Mouse (Mus musculus) gastrocnemius, postnatal 36 days (tissue): Measurements from ENCODE around the gene Tmem256. TPM values are rescaled to one million over a fixed set of nuclear protein-coding genes. Genes with fewer than 3 reads are reported as not detected.
"Not testable (repeated sequence)": the region's sequence is repeated elsewhere in the genome, so short reads cannot be mapped to it uniquely, and the experiment has no call there.

ENCODE experiments used
- DNase-seq, 2 experiments: peaks; one replicate each; pipeline ENCODE4 v3.0.0; 2022
- intact Hi-C: fragments of 180-260 bp; cut with DNase I; formaldehyde crosslinking; loops from one replicate; pipeline ENCODE4 v1.15.1; 2025
- total RNA-seq, 2 experiments: library from RNA; stranded (reverse); gene quantifications; 2 replicates each; pipeline ENCODE4 v1.2.3; 2021

The Tmem256 gene
- total RNA-seq, 2 experiments from 2014 or later: 104 to 140 TPM

DNA sequence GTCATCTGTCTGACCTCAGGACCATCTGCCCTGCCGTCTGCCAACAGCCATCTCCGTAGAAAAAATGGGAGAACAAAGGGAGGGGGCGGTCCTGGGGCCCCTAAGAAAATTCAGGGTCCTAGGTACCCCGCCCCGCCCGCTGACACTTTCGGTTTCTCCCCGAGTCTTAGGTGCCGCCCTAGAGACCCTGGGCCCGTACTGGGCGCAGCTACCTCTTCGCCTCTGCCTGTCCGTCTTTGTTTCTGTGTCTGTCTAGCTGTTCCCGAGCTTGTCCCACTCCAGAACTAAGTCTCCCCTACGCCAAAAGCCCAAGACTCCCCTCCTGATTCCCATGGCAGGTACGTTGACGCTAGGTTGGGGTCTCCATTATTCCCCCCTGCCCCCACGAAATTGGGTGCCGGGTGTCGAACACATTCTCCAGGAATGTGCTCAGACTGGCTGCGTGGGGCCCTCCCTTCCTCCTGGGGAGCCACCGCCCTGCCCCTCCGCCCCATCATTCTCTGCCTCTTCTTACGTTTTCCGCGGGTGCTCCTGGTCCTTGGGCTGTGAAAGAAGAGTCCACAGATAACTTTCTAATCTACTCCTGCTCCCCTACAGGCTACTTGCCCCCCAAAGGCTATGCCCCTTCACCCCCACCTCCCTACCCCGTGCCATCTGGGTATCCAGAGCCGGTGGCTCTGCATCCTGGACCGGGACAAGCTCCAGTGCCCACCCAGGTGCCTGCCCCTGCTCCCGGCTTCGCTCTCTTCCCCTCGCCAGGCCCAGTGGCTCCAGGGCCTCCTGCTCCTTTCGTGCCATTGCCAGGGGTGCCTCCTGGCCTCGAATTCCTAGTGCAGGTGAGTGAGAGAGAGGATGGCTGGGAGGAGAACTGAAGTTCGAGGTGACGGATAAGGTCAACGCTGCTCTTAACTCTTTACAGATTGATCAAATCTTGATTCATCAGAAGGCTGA lies 8.7 kb downstream of the Tmem256 start:
- DNase-seq: no peak
- intact Hi-C loops: no loop called here

DNA sequence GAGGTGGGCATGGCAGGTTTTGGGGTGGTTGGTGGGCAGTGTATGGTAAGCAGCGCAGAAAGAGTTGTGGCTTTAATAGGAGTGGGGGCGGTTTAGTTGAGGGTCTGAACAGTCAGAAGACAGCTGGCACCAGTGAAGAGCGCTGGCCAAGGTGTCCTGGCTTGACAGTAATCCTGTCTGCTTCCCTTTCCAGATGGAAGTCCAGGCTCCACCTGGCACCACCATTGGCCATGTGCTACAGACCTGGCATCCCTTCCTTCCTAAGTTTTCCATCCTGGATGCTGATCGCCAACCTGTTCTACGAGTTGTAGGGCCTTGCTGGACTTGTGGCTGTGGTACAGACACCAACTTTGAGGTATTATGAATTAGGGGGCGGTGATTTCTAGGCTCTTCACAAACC lies 9.7 kb downstream of the Tmem256 start:
- DNase-seq: no peak
- intact Hi-C loops: no loop called here

DNA sequence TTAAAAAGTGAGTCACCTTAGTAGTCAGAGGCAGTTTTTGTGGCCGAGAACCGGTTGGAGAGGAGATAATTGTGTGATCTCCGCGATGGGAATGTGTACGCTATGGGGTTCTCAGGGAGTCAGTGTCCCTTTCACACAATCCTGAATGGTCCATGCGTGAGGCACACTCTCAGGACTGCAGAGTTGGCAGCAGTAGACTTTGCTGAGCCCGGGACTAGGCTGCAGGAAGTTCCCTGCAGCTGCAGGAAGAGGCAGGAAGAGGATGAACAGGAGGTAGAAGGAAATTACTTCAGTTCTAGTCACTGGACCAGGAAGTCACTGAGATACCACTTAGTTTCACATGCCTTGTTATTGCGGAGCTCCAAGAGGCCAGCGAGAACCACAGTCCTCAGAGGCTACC lies 10.8 kb downstream of the Tmem256 start:
- no peak for DNase-seq
- intact Hi-C loops: no loop called here

DNA sequence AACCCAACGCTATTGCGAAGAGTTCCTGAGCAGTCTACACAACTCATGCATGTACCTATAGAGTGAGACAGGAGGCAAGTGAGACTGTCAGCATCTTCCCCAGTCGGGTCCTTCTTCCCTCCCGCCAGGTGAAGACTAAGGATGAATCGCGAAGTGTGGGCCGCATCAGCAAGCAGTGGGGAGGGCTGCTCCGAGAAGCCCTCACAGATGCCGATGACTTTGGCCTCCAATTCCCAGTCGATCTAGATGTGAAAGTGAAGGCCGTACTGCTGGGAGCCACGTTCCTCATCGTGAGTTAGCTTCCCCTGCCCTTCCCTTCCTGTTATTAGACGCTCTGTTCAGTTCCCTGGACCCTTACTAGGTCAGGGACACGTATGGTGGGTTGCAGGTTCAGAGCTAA lies 11.6 kb downstream of the Tmem256 start:
- intact Hi-C loops: no loop called here
- DNase-seq: no peak

DNA sequence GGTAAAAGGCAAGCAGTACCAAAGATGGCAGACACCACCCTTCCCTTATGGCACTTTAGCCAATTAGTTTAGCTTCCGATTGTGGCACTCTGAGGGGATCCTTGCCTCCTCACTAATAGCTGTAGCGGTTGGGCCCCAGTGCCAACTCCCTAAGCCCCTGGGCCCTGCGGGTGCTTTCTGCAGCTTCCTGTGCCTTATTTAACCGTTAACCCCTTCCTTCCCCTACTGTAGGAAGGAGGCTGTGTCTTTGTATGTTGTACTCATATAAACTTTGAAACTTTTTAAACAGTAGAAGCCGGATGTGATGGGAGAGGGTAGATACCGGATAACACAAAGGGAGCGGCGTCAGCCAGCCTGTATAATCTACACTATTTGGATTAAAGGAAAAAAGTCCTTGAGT lies 12.4 kb downstream of the Tmem256 start:
- intact Hi-C loops: no loop called here
- no peak for DNase-seq

DNA sequence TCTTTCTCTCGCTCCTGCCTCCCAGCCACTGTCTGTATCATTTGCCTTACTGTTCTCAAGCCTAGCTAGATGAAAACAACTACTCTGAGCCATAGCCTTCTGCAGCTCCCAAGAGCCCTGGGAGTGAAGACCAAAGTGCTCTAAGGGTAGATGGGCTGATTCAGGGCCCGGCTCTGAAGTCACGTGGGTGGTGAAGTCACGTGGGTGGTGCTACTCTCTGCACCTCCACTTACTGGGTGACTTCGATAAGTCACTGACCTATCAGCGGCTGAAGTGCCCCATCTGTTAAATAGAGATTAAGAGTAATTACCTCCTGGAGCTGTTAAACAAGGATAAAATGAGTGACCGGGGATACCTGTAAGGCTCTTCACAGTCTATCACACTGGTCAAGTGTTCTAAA lies 15.7 kb downstream of the Tmem256 start:
- no peak for DNase-seq
- intact Hi-C loops: no loop called here

DNA sequence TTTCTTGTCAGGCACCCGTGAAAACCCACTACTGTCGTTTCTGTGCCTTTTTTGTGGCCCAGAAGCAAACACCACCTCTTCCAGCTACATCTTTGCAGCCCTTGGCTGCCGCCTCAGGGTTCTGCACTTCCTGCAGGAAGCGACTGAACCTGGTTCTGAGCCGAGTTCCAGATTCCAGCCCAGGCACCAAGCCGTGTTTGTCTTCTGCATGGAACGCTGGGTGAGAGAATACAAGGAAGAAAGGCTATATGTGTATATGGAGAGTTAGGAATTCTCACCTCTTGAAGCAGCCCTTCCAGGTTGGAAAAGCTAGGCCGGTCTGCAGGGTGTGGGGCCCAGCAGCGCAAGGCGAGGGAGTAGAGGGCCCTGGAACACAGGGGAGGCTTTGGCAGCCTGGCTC lies 16.4 kb downstream of the Tmem256 start:
- no peak for DNase-seq
- intact Hi-C loops: no loop called here

DNA sequence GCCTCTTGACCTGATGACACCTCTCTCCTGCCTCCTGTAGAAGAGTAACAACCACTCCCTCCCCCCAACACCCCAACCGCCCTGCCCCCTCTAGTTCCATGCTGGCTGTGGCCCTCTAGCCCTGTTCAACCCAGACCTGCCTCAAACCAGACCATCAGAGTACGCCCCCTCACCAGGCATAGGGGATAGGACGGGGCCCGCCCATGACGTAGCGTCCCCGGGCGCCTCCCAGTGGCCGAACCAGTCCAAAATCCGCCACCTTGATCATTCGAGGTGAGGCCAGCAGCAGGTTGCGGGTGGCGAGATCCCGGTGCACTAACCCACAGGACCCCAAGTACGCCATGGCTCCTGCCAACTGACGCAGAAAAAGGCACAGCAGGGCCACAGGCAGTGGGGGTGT lies 17.0 kb downstream of the Tmem256 start:
- intact Hi-C loops: no loop called here
- DNase-seq: peak in 1 of 2 experiments; percentile 20

DNA sequence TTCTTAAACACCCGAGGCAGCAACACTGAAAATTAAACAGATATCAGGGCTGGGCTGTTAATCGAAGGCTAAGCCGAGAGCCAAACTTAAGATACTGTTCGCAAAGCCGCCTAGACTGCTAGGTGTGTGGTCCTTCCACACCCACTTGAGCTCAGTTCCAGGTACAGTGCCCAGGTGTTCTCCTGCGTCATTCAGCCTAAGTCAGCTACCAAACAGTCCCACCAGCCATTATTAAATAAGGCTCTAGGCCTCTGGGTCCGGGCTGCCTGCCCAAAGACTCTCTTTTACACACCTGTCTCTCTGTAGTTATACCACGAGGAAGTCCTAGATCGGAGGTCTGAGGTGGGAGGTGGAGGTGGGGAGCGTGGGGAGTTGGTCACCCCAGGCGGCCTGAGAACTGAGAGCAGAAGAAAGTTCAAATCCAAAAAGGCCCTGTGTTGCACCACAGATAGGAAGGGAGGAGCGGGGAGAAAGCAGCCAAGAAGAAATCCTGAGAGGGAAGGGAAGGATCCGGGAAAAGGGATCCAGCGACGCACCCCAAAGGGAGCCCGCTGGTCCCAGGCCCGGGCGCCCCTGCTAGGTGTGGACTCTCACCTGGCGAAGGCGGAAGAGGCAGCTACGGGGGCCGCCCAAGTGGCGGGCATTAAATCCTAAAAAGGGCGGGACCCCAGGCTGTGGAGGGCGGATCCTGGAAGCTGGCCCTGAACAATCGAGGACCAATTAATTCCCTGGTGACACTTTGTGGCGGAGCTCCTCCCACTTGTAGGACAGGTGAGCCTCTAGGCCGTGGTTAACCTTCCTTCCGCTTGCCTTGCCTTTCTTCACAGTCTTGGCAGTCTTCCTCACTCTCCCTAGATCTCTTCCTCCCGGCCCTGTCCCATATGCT lies 20.0 kb downstream of the Tmem256 start, which contains the start of gene Tnk1:
Gene Tnk1 (minus strand): TSS at position 618 of the 886 bp plus-strand sequence.
- DNase-seq: no peak
- intact Hi-C loops: no loop called here

DNA sequence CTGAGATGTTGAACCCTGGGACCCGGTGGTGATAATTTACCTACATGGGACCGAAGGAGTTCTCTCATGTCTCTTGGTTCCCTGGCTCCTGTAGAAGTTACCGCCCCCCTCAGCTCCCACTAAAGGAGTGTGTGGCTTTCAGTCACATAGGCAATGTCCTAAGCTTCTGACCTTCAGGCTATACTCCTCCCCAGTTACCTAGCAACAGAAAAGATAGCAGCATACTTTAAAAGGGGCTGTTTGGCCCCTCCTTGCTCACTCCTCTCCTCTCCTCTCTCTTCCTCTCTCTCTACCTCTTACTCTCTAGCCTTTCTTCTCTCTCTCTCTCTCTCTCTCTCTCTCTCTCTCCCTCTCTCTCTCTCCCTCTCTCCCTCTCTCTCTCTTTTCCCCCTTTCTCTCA lies 25.4 kb downstream of the Tmem256 start:
- intact Hi-C loops, DNase-seq: not testable (repeated sequence)

DNA sequence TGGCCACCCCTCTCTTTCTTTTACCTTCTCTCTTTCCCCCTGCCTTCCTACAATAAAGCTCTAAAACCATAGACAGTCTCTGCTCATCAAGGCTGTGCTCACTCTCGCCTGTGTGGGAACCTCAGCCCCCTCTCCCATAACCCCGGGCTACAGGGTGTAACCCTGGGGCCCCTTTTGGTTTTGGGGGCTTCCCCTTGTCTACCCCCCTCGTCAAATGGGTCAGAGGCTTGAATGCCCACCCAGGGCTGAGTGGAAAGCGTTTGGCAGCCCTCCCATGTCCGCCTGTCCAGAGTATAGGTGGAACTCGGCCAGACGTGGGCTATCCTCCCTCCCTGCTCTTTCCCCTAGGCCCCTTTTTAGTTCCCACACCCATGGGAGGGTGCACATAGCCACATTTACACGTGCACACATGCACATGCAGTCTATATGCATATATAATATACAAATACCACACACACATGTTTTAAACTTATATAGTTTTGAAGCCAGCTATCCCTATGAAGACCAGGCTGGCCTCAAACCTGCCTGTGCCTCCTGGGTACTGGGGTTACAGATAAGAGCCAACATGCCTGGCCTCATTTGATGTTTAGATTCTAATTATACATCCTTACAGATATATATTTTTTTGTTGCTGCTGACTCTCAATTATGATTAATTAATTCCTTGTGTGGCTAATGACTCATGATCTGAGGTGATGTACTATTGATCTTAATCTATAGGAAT lies 26.0 kb downstream of the Tmem256 start:
- intact Hi-C loops: no loop called here
- DNase-seq: no peak

DNA sequence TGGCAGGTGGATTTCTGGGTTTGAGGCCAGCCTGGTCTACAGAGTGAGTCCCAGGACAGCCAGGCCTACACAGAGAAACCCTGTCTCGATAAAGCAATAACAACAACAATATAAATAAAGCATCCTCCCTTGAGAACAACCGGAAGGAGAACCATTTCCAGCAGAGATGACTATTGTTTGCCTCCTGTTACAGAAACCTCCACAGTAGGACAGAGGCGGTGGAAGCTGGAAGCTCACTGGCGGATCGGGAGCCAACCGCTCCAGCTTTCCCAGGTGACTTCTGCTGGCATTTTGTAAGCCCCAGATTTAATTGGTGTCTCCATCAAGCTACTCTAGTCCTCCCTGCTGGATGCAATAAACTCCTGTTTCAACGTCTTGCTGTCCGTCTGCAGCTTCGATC lies 27.2 kb downstream of the Tmem256 start:
- intact Hi-C loops: no loop called here

DNA sequence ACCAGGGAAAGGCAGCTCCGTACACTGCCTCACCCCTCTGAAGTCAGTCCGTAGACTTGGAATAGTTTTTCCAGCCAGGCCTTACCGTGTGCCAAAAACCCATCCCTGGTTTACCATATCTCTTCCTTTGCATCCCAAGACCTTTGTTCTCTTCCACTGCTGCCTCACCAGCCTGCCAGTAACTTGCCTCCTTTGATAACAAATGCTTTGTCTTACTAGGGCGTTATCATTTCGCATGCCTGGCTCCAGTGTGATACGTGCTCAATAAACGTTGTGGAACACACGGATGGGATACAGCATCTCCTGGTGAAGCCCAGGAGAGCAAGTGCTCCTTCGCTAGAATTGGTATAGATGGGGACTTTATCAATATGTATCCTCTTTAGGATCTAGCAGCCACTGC lies 29.0 kb downstream of the Tmem256 start:
- intact Hi-C loops: no loop called here

More for the DNA sequence above, 27.2 kb downstream of the Tmem256 start:
- DNase-seq: no peak

DNA sequence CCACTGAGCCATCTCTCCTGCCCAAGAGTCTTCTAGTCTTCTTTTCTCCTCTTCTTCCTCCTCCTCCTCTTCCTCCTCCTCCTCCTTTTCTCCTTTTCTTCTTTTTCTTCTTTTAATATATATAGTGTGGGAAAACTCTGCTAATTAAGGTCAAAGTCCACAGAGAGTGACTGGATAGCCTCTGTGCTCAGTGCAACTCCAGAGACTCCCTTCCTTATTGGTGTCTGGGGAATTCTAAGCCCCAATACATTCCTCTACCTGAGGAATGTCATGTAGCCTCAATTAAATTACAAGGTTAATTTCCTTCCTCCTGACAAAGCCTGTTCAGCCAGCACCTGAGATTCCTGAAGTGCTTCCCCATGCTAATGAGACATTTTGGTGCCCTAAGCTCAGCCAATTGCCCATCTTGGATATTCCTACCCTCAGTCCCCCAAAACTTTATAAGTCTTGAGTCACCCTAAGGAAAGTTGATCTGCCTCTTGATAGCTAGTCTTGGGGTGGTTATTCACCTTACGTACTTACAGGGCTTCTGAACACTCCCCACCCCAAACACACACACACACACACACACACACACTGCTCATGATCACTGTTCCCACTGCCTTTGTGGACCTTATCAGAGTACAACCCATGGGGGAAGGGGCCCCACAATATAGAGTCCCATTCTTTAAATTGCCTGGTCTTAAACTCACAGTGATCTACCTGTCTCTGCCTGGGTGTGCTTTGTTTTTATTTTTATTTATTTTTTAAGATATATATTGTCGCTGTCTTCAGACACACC lies 32.2 kb downstream of the Tmem256 start:
- intact Hi-C loops: loop anchor here (10.0 kb wide), 1 partner anchor 216 kb away; the partner anchor contains the start of gene Sox15

More for the DNA sequence above, 29.0 kb downstream of the Tmem256 start:
- no peak for DNase-seq

DNA sequence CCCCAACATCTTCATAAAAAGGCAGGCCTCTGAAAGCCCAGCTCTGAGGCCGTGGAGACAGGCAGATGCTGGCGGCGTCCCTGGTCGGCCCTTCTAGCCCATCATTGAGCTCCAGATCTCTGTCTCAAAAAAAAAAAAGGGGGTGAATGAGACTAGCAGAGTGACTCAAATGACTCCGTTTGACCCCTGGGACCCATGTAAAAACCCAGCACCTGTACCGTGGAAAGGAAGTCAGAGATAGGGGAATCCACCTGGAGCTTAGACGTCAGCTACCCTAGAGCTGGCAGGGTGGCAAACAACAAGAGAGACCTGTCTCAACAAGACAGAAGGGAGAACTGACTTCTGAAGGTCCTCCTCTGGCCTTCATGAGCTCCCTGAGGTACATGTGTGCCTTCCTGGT lies 33.5 kb downstream of the Tmem256 start:
- no peak for DNase-seq
- intact Hi-C loops: loop anchor here (10.0 kb wide), 1 partner anchor 217 kb away; the partner anchor contains the start of gene Sox15

More for the DNA sequence above, 32.2 kb downstream of the Tmem256 start:
- DNase-seq: no peak

DNA sequence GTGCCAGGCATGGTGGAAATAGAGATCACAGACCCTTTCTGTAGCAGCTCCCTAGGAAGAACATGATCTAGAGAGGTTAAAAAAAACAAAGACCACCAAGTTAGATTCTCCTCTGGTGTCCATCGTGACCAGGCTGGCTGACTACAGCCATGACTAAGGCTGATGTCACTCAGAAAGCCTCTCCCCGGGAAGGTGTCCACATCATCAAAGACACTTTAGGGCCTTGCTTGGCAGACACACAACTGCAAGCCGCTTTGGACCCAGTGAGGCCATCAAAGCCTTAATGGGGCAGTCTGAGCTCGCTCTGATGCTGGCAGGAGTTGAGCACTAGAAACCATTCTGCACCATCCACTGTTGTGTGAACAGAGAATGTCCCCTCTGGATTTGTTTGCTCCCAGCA lies 34.1 kb downstream of the Tmem256 start:
- intact Hi-C loops: loop anchor here (10.0 kb wide), 1 partner anchor 218 kb away; the partner anchor contains the start of gene Sox15
- DNase-seq: no peak

DNA sequence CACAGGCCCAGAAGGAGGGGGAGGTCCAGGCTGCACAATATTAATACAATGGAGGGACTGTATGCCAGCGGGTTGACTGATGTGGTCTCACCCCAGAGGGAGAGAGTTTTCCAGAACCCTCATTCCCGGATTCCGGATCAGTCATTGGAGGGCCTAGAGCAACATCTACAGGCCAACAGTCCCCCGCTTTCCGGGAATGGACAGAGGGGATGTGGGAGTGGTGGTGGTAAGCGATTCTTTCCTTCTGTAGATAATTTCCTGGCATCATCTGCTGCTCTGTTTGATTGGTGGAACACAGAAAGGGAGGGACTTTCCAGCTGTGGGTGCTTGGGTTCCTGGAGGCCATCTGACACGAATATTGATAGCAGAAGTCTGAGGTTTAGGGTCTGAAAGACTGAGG lies 37.9 kb downstream of the Tmem256 start:
- no peak for DNase-seq
- intact Hi-C loops: loop anchor here (2.0 to 10.0 kb wide), 4 partner anchors 74 to 221 kb away; partner anchors contain the start of genes Fgf11, Slc35g3 and Sox15

DNA sequence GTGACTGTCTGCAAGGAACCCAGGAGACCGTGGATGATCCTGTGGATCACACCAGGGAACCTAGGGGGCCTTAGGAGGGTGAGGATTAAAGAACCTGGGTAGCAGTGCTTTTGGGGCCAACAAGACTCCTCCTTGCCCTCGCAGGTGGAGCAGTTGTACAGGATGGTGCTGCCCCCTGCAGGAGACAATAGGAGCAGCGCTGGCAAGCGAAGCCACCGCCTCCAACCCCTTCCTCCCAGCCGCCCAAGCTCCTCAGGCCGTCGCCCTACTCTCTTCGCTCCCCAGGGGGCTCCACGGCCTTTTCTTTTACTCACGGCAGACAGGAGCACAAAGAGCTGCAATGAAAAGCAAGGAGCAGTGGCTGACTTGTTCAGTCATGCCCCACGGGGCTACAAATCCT lies 38.6 kb downstream of the Tmem256 start:
- DNase-seq: peak; percentile 81 to 83
- intact Hi-C loops: loop anchor here (2.0 to 10.0 kb wide), 4 partner anchors 75 to 222 kb away; partner anchors contain the start of genes Fgf11, Slc35g3 and Sox15

DNA sequence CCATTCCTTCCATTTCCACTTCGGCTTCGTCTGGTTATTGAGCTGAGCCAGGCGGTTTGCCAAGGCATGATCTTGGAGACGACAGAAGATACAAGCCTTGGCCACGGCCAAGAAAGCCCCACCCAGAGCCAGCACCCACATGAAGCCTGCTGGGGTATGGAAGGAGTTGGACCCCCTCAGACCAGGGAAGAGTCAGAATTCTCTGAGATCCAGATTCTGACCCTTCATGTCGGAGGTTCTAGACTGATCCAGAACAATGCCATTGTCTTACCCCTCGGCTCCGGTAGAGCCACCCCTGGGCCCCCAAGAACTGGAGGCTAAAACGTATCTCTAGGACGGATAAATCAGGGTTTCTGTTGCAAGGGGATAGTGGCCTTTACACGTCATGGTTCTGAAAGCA lies 39.6 kb downstream of the Tmem256 start, which contains the start of gene Tmem95:
Gene Tmem95 (minus strand): TSS at position 141 of the 400 bp plus-strand sequence.
- intact Hi-C loops: loop anchor here (2.0 to 10.0 kb wide), 4 partner anchors 76 to 223 kb away; partner anchors contain the start of genes Fgf11, Slc35g3 and Sox15
- no peak for DNase-seq
